Mouse (Mus musculus) T-cell, adult 66 days (primary cell): ENCODE results near the gene Ctss. TPM values are rescaled to one million over a fixed set of nuclear protein-coding genes. Genes with fewer than 3 reads are reported as not detected.

ENCODE experiments used
- total RNA-seq, 2 experiments: library from RNA; stranded (reverse); gene quantifications; 3 replicates in 1 of 2; 4 replicates in 1 of 2; pipeline ENCODE4 v1.2.4; 2023

Ctss gene
- total RNA-seq: 10 to 100 TPM; 90.7 to 96.5 TPM

DNA sequence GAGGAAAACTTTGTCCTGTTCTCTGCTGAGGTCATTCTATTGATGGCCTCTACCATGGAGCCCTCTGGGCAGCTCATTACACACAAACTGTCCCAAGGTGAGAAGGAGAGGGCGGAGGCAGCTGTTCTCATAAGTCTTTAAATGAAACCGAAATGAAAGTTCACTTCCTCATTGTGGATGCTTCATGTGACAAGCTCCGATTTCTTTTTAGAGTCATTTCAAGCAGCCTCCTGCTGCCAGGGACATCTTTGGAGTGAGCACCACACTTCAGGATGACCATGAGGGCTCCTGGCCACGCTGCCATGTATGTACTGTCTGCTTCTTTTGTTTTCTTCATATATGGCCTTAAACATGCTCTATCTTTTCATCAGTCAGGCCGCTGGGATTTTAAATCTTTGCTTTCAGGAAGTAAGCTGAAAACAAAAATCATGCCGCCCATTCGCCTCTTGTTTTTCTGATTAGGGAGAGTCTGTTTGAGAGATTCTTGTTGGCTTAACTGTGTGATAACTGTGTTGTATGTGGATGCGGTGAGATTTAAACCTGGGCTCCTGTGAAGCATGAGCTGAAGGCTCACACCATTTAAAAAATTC is at the start of gene Ctss:
Ctss (plus strand) TSS at position 165 of the 590 bp plus-strand sequence.

DNA sequence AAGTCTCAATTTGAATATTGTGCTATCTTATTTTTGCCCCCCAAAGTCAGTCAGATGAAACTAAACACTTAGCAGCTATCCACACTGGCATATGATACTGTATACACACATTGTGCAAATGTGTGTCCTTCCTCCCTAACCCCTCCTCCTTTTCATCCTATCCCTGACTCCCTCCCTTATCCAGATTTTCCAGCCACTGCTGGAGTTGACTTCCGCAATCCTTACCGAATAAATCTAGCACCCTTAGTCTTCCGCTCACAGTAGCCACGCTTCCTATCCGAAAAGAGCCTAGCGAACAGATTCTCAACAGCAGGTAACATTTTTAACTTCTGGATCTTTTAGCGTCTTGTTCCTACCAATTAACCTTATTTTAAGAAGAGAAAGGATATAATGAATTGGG is 27.6 kb upstream of the Ctss start, which contains the start of gene Ctsk:
Ctsk (plus strand) TSS at position 233 of the 400 bp plus-strand sequence.

DNA sequence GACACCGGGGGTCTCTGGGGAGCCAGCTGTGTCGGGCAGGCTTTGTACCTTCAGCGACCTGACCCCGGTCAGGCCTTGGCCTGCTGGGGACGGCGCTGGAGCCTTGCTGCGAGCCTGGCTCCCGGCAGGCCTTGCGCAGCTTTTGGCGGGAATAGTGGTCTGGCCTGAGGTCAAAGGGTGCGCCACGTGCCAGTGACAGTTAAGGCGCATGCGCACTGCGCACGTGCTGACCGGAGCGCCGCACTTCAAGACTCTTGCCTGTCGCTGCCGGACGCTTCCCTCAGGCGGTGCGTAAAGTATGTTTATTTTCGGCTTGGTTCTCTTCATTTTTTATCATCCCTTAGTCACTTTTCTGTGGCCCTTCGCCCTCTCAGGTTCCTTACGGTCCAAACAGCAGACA is 32.9 kb downstream of the Ctss start, which contains the start of gene Hormad1:
Hormad1 (plus strand) TSS at position 241 of the 400 bp plus-strand sequence.

DNA sequence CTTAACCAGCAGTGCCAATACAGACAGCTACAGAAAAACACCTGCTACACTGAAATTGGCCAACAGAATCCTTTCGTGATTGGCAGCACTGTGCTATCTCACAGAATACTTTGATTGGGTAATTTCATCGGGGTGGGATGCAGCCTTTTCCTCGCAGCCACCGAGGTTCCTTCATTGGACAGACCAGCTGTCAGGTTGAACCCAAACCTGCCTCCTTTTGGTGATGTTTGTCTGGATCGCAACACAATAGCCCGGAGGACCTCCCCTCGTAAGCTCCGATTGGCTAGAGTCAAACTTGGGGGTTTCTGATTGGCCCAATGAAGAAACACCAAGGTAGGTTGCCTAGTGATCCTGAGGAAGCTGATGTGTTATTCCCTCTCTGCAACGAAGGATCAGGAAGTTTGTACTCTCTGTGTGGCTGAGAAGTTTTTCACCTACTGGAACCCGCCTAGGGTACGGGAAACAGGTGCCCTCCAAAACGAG is 62.1 kb downstream of the Ctss start, which contains the start of gene Golph3l:
Golph3l (plus strand) TSS at position 331 of the 483 bp plus-strand sequence.

Other genes with a start within 250 kb of the Ctss start
- gene Mindy1, start 245.4 kb upstream of the Ctss start, total RNA-seq: 10 to 100 TPM; 14.8 to 17.9 TPM
- gene Prune1, start 244.7 kb upstream of the Ctss start, total RNA-seq: 1 to 10 TPM; 8.6 to 9.1 TPM
- gene Anxa9, start 219.6 kb upstream of the Ctss start, total RNA-seq: under 1 TPM; 0.38 to 0.71 TPM
- 100 to 1,000 TPM; 116 to 124 TPM for gene Cers2, start 212.0 kb upstream of the Ctss start, total RNA-seq
- gene Setdb1, start 169.6 kb upstream of the Ctss start, total RNA-seq: 10 to 100 TPM; 39.7 to 40.6 TPM
- not detected for gene 4930558C23Rik, start 123.9 kb upstream of the Ctss start, total RNA-seq
- gene Arnt, start 92.4 kb upstream of the Ctss start, total RNA-seq: 10 to 100 TPM; 65.3 to 77.8 TPM
- 1 to 10 TPM; 3.0 TPM for gene Ctsk, start 27.5 kb upstream of the Ctss start, total RNA-seq
- not detected for gene Hormad1, start 32.9 kb downstream of the Ctss start, total RNA-seq
- gene Golph3l, start 62.1 kb downstream of the Ctss start, total RNA-seq: 10 to 100 TPM; 27.9 to 28.1 TPM
- gene Ensa, start 98.2 kb downstream of the Ctss start, total RNA-seq: 10 to 100 TPM; 98.2 to 99.3 TPM
- 100 to 1,000 TPM; 312 to 327 TPM for gene Mcl1, start 132.0 kb downstream of the Ctss start, total RNA-seq
- 10 to 100 TPM in 1 of 2 experiments, 1 to 10 TPM in 1; 7.9 to 11.6 TPM for gene Adamtsl4, start 161.1 kb downstream of the Ctss start, total RNA-seq
- 100 to 1,000 TPM in 1 of 2 experiments, 10 to 100 TPM in 1; 98.0 to 103 TPM for gene Ecm1, start 212.8 kb downstream of the Ctss start, total RNA-seq
- 100 to 1,000 TPM; 128 to 134 TPM for gene Tars2, start 233.4 kb downstream of the Ctss start, total RNA-seq